Mouse (Mus musculus) midbrain, embryonic 14.5 days (tissue): ENCODE measurements around the gene Nmur1. TPM values are rescaled to one million over a fixed set of nuclear protein-coding genes. Genes with fewer than 3 reads are reported as not detected.

Experiments
- ATAC-seq: fragments of 200-750 bp; cut with Nextera tagmentation; 2 replicates; pipeline ENCODE4 v1.8.0; 2017; ENCODE audit warnings: moderate number of reproducible peaks, moderate library complexity; ENCODE audit not compliant: low FRiP score, low TSS enrichment
- DNase-seq: peaks from one replicate; pipeline ENCODE4 v3.0.0-alpha.2; 2015
- H3K27ac ChIP-seq: fragments of 300-500 bp; sonication (generic); replicated peaks from 2 replicates; pipeline ENCODE4 v1.5.1; 2014; ENCODE audit warnings: mild to moderate bottlenecking, low read depth, low read length, moderate library complexity
- H3K27me3 ChIP-seq: fragments of 300-500 bp; sonication (generic); 2 replicates; pipeline ENCODE4 v1.6.1; 2014; ENCODE audit warnings: low read length, control low read depth, mixed read lengths; ENCODE audit not compliant: control insufficient read depth, insufficient read depth
- H3K36me3 ChIP-seq: fragments of 300-500 bp; sonication (generic); 2 replicates; pipeline ENCODE4 v1.6.1; 2014; ENCODE audit warnings: low read length, control low read depth; ENCODE audit not compliant: control insufficient read depth, insufficient read depth
- H3K4me1 ChIP-seq: fragments of 300-500 bp; sonication (generic); 2 replicates; pipeline ENCODE4 v1.6.1; 2014; ENCODE audit warnings: mild to moderate bottlenecking, antibody characterized with exemption, low read length, control low read depth; ENCODE audit not compliant: control insufficient read depth, insufficient read depth
- H3K4me2 ChIP-seq: fragments of 300-500 bp; sonication (generic); 2 replicates; pipeline ENCODE4 v1.6.1; 2014; ENCODE audit warnings: mild to moderate bottlenecking, low read length, moderate library complexity
- H3K4me3 ChIP-seq: fragments of 300-500 bp; sonication (generic); replicated peaks from 2 replicates; pipeline ENCODE4 v1.5.1; 2014; ENCODE audit warnings: low read depth, low read length
- H3K9ac ChIP-seq: fragments of 300-500 bp; sonication (generic); replicated peaks from 2 replicates; pipeline ENCODE4 v1.6.1; 2014; ENCODE audit warnings: mild to moderate bottlenecking, low read length, moderate library complexity
- H3K9me3 ChIP-seq: fragments of 300-500 bp; sonication (generic); 2 replicates; pipeline ENCODE4 v1.6.1; 2016; ENCODE audit warnings: low read length, control low read depth, mixed read lengths; ENCODE audit not compliant: control insufficient read depth
- whole genome bisulfite sequencing: fragments of 180-500 bp; shearing (Covaris S2); extraction: QIAGEN DNeasy Blood & Tissue Kit; methylation state at CpG from one replicate; pipeline ENCODE4 v1.1.7; 2014; 5-methylcytosine and 5-hydroxymethylcytosine counted together
- polyA plus RNA-seq: library from polyadenylated mRNA; unstranded; fragments of >200 nt; fragmentation: Nextera tagmentation; extraction: Ambion mirVana; gene quantifications from 2 replicates; pipeline ENCODE4 v1.2.1, GENCODE M21; 2014

The Nmur1 gene
- polyA plus RNA-seq, 1 experiment from 2014 or later: not detected

GRCm38 (mm10) chr1:86349696-86350095 is 76.3 kb downstream of the Nmur1 start:
- H3K27me3 ChIP-seq: no peaks in the 10 kb centered on the region
- H3K4me1 ChIP-seq: no peaks in the 10 kb centered on the region
- H3K9me3 ChIP-seq: no peaks in the 10 kb centered on the region
- peaks cover 80% of the 10 kb centered on the region for H3K36me3 ChIP-seq
- no peak overlapping the region for H3K4me3 ChIP-seq
- no peak for DNase-seq
- no peak overlapping the region for H3K4me2 ChIP-seq
- 82% methylated on average over 1 of the region's 1 CpGs for WGBS
- H3K9ac ChIP-seq: no peak overlapping the region
- no peak for ATAC-seq
- no peak overlapping the region for H3K27ac ChIP-seq

GRCm38 (mm10) chr1:86349201-86349600 is 76.8 kb downstream of the Nmur1 start:
- Histone ChIP-seq H3K27ac (no peak overlapping the region), H3K4me2 (no peak overlapping the region), H3K4me1 (no peaks in the 10 kb centered on the region), H3K9me3 (no peaks in the 10 kb centered on the region), H3K36me3 (peaks cover 75% of the 10 kb centered on the region), H3K9ac (no peak overlapping the region), H3K27me3 (no peaks in the 10 kb centered on the region), H3K4me3 (no peak overlapping the region)
- WGBS: 91% methylated on average over 3 of the region's 3 CpGs
- ATAC-seq (no peak), DNase-seq (no peak)

GRCm38 (mm10) chr1:86348801-86349200 is 77.2 kb downstream of the Nmur1 start:
- no peaks in the 10 kb centered on the region for H3K9me3 ChIP-seq
- H3K36me3 ChIP-seq: peaks cover 71% of the 10 kb centered on the region
- no peak overlapping the region for H3K27ac ChIP-seq
- H3K9ac ChIP-seq: no peak overlapping the region
- ATAC-seq: no peak
- no peaks in the 10 kb centered on the region for H3K4me1 ChIP-seq
- no peak overlapping the region for H3K4me3 ChIP-seq
- no peak for DNase-seq
- 75% methylated on average over 4 of the region's 4 CpGs for WGBS
- no peak overlapping the region for H3K4me2 ChIP-seq
- no peaks in the 10 kb centered on the region for H3K27me3 ChIP-seq

GRCm38 (mm10) chr1:86348083-86348482 is 77.9 kb downstream of the Nmur1 start:
- ATAC-seq (no peak), DNase-seq (no peak)
- H3K4me3 ChIP-seq: no peak overlapping the region
- no peak overlapping the region for H3K27ac ChIP-seq
- H3K9ac ChIP-seq: no peak overlapping the region
- H3K36me3 ChIP-seq: peaks cover 64% of the 10 kb centered on the region
- no peaks in the 10 kb centered on the region for H3K4me1 ChIP-seq
- no peaks in the 10 kb centered on the region for H3K27me3 ChIP-seq
- H3K9me3 ChIP-seq: no peaks in the 10 kb centered on the region
- WGBS: 63% methylated on average over 1 of the region's 1 CpGs
- no peak overlapping the region for H3K4me2 ChIP-seq

GRCm38 (mm10) chr1:86347716-86348045 is 78.3 kb downstream of the Nmur1 start:
- Histone ChIP-seq H3K27me3 (no peaks in the 10 kb centered on the region), H3K27ac (no peak overlapping the region), H3K9ac (no peak overlapping the region), H3K4me2 (no peak overlapping the region), H3K4me1 (no peaks in the 10 kb centered on the region), H3K36me3 (peaks cover 61% of the 10 kb centered on the region), H3K9me3 (no peaks in the 10 kb centered on the region), H3K4me3 (no peak overlapping the region)
- ATAC-seq (no peak), DNase-seq (no peak)
- whole genome bisulfite sequencing: 33% methylated on average over 1 of the region's 1 CpGs

GRCm38 (mm10) chr1:86346851-86347715 is 78.9 kb downstream of the Nmur1 start:
- ATAC-seq (no peak), DNase-seq (no peak)
- 86% methylated on average over 3 of the region's 3 CpGs for WGBS
- peaks cover 55% of the 10 kb centered on the region for H3K36me3 ChIP-seq
- no peak overlapping the region for H3K4me3 ChIP-seq
- no peak overlapping the region for H3K27ac ChIP-seq
- H3K27me3 ChIP-seq: no peaks in the 10 kb centered on the region
- no peaks in the 10 kb centered on the region for H3K4me1 ChIP-seq
- no peak overlapping the region for H3K4me2 ChIP-seq
- H3K9me3 ChIP-seq: no peaks in the 10 kb centered on the region
- no peak overlapping the region for H3K9ac ChIP-seq

GRCm38 (mm10) chr1:86345956-86346355 is 80.1 kb downstream of the Nmur1 start:
- ATAC-seq: no peak
- WGBS: 95% methylated on average over 4 of the region's 4 CpGs
- Histone ChIP-seq H3K9ac (no peak overlapping the region), H3K9me3 (no peaks in the 10 kb centered on the region), H3K4me1 (no peaks in the 10 kb centered on the region), H3K4me3 (no peak overlapping the region), H3K36me3 (peaks cover 44% of the 10 kb centered on the region), H3K4me2 (no peak overlapping the region), H3K27me3 (no peaks in the 10 kb centered on the region), H3K27ac (no peak overlapping the region)
- no peak for DNase-seq

- 92% methylated on average over 4 of the region's 4 CpGs for WGBS
- peaks cover 35% of the 10 kb centered on the region for H3K36me3 ChIP-seq
- H3K9ac ChIP-seq: no peak overlapping the region
- no peak overlapping the region for H3K4me2 ChIP-seq
- no peak overlapping the region for H3K27ac ChIP-seq
- no peak overlapping the region for H3K4me3 ChIP-seq
- no peaks in the 10 kb centered on the region for H3K4me1 ChIP-seq
- no peaks in the 10 kb centered on the region for H3K27me3 ChIP-seq
- ATAC-seq: no peak
- H3K9me3 ChIP-seq: no peaks in the 10 kb centered on the region
- no peak for DNase-seq
Observed at GRCm38 (mm10) chr1:86345069-86345468, 81.0 kb downstream of the Nmur1 start.
